Mouse (Mus musculus) common myeloid progenitor, adult 5-6 weeks (primary cell): ENCODE data around the gene Spata32. TPM values are rescaled to one million over a fixed set of nuclear protein-coding genes. Genes with fewer than 3 reads are reported as not detected.

Experiments used
- ATAC-seq: replicated peaks from 2 replicates; pipeline ENCODE4 v1.8.0; 2016; ENCODE audit warnings: low read depth, mild to moderate bottlenecking, moderate TSS enrichment, inconsistent platforms; ENCODE audit not compliant: poor library complexity, severe bottlenecking
- total RNA-seq: library from RNA; stranded (forward); fragments of 200-1000, 187-1606 nt; gene quantifications from 2 replicates; pipeline ENCODE4 v1.2.3, GENCODE M21; 2017

Gene Spata32
- total RNA-seq, 1 experiment from 2014 or later, result 0.96 TPM

- peak; percentile 98 for ATAC-seq
Measured at GRCm38 (mm10) chr11:103158621-103159478, 59.4 kb downstream of the Spata32 start.

Other genes with a start within 250 kb of the Spata32 start
- gene Nmt1, start 190.2 kb downstream of the Spata32 start, total RNA-seq, result 32.2 and 37.7 TPM in 2 replicates
- 13.2 and 18.7 TPM in 2 replicates for gene Dcakd, start 190.1 kb downstream of the Spata32 start, total RNA-seq
- gene Plcd3, start 116.8 kb downstream of the Spata32 start, total RNA-seq, result 0.27 and 3.6 TPM in 2 replicates
- gene Acbd4, start 116.8 kb downstream of the Spata32 start, total RNA-seq, result 9.2 and 9.3 TPM in 2 replicates
- gene Hexim1, start 102.2 kb downstream of the Spata32 start, total RNA-seq, result 26.6 and 28.0 TPM in 2 replicates
- 2.1 and 2.6 TPM in 2 replicates for gene Hexim2, start 86.0 kb downstream of the Spata32 start, total RNA-seq
- gene Fmnl1, start 47.3 kb downstream of the Spata32 start, total RNA-seq, result 28.4 and 81.9 TPM in 2 replicates
- not detected in 2 replicates for gene 1700023F06Rik, start 9.9 kb downstream of the Spata32 start, total RNA-seq
- gene Map3k14, start 49.0 kb upstream of the Spata32 start, total RNA-seq, result 3.7 and 18.4 TPM in 2 replicates
- 8.2 and 13.7 TPM in 2 replicates for gene Arhgap27, start 145.3 kb upstream of the Spata32 start, total RNA-seq
- gene Plekhm1, start 194.3 kb upstream of the Spata32 start, total RNA-seq, result 3.6 and 6.3 TPM in 2 replicates